In the genomic region with DNA sequence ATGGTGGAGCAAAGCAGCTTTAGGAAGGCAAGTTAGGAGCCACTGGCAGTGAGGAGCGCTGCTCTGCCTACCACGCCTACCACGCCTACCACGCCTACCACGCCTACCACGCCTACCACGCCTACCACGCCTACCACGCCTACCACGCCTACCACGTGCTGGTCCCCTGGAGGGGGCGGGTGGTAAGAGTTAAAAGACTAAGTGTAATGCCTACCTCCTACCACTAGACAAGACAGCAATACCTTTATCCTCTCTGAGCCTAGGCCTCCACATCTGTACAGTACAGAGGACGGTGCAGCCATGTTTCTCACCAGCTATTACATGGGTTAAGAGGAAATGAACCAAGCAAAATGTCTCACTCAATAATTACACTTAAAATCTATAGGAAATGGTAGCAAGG, we compare ENCODE assay signal across 14 mouse cellular contexts. TPM values are rescaled to one million over a fixed set of nuclear protein-coding genes. Genes with fewer than 3 reads are reported as not detected.
DNase-seq lines count a peak whose midpoint lies in the region; ATAC-seq and TF ChIP-seq lines count a peak whose summit lies in the region.
"Had no signal": no experiment of that assay in that cellular context is flagged by ENCODE, and none has a peak within 500 bp of the region (broad histone marks: within the 10 kb centered on the region; RNA-seq: fewer than 3 reads in every experiment).

No protein-coding gene starts in this region.

- no peaks in the 10 kb centered on the region for H3K9me3 ChIP-seq in hindbrain, postnatal 0 days (ENCODE audit: low read length)
- no peaks in the 10 kb centered on the region for H3K9me3 ChIP-seq in hindbrain, embryonic 12.5 days (replicated peaks)
- peaks cover 44% of the 10 kb centered on the region for H3K9me3 ChIP-seq in E14TG2a.4 (ENCODE audit: low read length)
- H3K9me3 ChIP-seq: limb, embryonic 15.5 days had no signal

- H3K4me3 ChIP-seq in hindbrain, postnatal 0 days (ENCODE audit: low read length) = no peak overlapping the region
- no peak overlapping the region for H3K4me3 ChIP-seq in hindbrain, embryonic 12.5 days
- H3K4me3 ChIP-seq in E14TG2a.4 (replicated peaks; ENCODE audit: low read length) = no peak overlapping the region
- no peak overlapping the region for H3K4me3 ChIP-seq in gastrocnemius, adult 2 months
- H3K4me3 ChIP-seq: limb, embryonic 15.5 days had no signal

- H3K36me3 ChIP-seq in hindbrain, postnatal 0 days (ENCODE audit: insufficient read depth, low read length) = no peaks in the 10 kb centered on the region
- H3K36me3 ChIP-seq in hindbrain, embryonic 12.5 days = peaks cover 12% of the 10 kb centered on the region; the same call in 1 of the 2 replicates
- peaks cover 45% of the 10 kb centered on the region for H3K36me3 ChIP-seq in E14TG2a.4 (ENCODE audit: insufficient read depth, low read length)
- H3K36me3 ChIP-seq: limb, embryonic 15.5 days had no signal

- no peaks in the 10 kb centered on the region for H3K27me3 ChIP-seq in hindbrain, postnatal 0 days (ENCODE audit: insufficient read depth, low read length)
- no peaks in the 10 kb centered on the region for H3K27me3 ChIP-seq in hindbrain, embryonic 12.5 days
- H3K27me3 ChIP-seq in E14TG2a.4 (ENCODE audit: insufficient read depth, low read length) = peaks cover 2% of the 10 kb centered on the region; the same call in 1 of the 2 replicates

- no peak overlapping the region for H3K9ac ChIP-seq in hindbrain, postnatal 0 days (replicated peaks; ENCODE audit: low read length)
- no peak overlapping the region for H3K9ac ChIP-seq in hindbrain, embryonic 12.5 days
- H3K9ac ChIP-seq: limb, embryonic 15.5 days had no signal

- H3K27ac ChIP-seq in hindbrain, postnatal 0 days = no peak overlapping the region
- no peak overlapping the region for H3K27ac ChIP-seq in hindbrain, embryonic 12.5 days
- H3K27ac ChIP-seq in gastrocnemius, adult 2 months = no peak overlapping the region
- H3K27ac ChIP-seq: limb, embryonic 15.5 days had no signal

- ATAC-seq in hindbrain, postnatal 0 days = no peak
- no peak for ATAC-seq in hindbrain, embryonic 12.5 days (ENCODE audit: low FRiP score)
- ATAC-seq in erythroid progenitor cell, adult 5-6 weeks (replicated peaks; ENCODE audit: low FRiP score, poor library complexity, severe bottlenecking) = 0 out of 2 replicates have a peak, but pooled peaks have one; percentile 25
- peak; percentile 70 for ATAC-seq in megakaryocyte progenitor cell, adult 5-6 weeks (replicated peaks; ENCODE audit: poor library complexity)
- ATAC-seq: activated CD4-positive, CD25-positive, alpha-beta regulatory T cell, adult 4 months had no signal

- no peak for TF ChIP-seq CTCF in hindbrain, postnatal 0 days (IDR thresholded peaks at IDR 0.05; ENCODE audit: low read depth)
- TF ChIP-seq CTCF in E14TG2a.4 (conservative IDR thresholded peaks at IDR 0.05; ENCODE audit: low read length) = peak; percentile 19; the same call in 1 of the 2 replicates
- TF ChIP-seq CTCF in gastrocnemius, adult 2 months (IDR thresholded peaks at IDR 0.05) = no peak

- no peak for DNase-seq in hindbrain, postnatal 0 days (ENCODE audit: low spot score)
- no peak for DNase-seq in gastrocnemius, adult 2 months
- DNase-seq in spleen, postnatal 36 days (ENCODE audit: low spot score in 2 of 2) = no peak
- no peak for DNase-seq in yolk sac, embryonic 10.5 days (ENCODE audit: low spot score)
- DNase-seq: cerebellum, adult 8-10 months; heart, postnatal 36 days; lung, postnatal 4 days; thymus, postnatal 4 days had no signal

- H3K4me2 ChIP-seq in hindbrain, postnatal 0 days (ENCODE audit: low read depth, low read length) = peak overlapping the region; percentile 18; the same call in 1 of the 2 replicates
- H3K4me2 ChIP-seq in hindbrain, embryonic 12.5 days (replicated peaks) = no peak overlapping the region
- H3K4me2 ChIP-seq: limb, embryonic 15.5 days had no signal

- H3K4me1 ChIP-seq in hindbrain, postnatal 0 days (ENCODE audit: insufficient read depth, low read length) = peaks cover 23% of the 10 kb centered on the region
- H3K4me1 ChIP-seq in hindbrain, embryonic 12.5 days = peaks cover 32% of the 10 kb centered on the region
- H3K4me1 ChIP-seq in E14TG2a.4 (replicated peaks; ENCODE audit: low read depth, low read length) = peaks cover 42% of the 10 kb centered on the region

- WGBS in hindbrain, postnatal 0 days = 55% methylated on average over 13 of the region's 13 CpGs
- WGBS in hindbrain, embryonic 12.5 days = 57% methylated on average over 13 of the region's 13 CpGs

- intact Hi-C loops in gastrocnemius, adult 2 months (cut with DNase I) = no loop called here

RNA-seq across cellular contexts. Expression of a gene that starts 5.4 kb away (rescaled TPM):
- 159 and 176 TPM in 2 replicates for total RNA-seq in hindbrain, postnatal 0 days (2014; rRNA removed)
- 68.1 and 69.6 TPM in 2 replicates for polyA plus RNA-seq in hindbrain, postnatal 0 days (2015; fragmentation: Nextera tagmentation; extraction: Ambion mirVana)
- polyA plus RNA-seq in hindbrain, embryonic 12.5 days (2016; fragmentation: Nextera tagmentation; extraction: Ambion mirVana) = 74.8 and 88.3 TPM in 2 replicates
- 57.7 and 65.0 TPM in 2 replicates for total RNA-seq in erythroid progenitor cell, adult 5-6 weeks (2015; ENCODE audit: low replicate concordance)
- total RNA-seq in erythroid progenitor cell, adult 5-6 weeks (2017; ENCODE audit: low replicate concordance) = 36.8 and 66.1 TPM in 2 replicates
- total RNA-seq in megakaryocyte progenitor cell, adult 5-6 weeks (2015) = 0.44 and 1.4 TPM in 2 replicates
- 0.62 and 1.6 TPM in 2 replicates for total RNA-seq in megakaryocyte progenitor cell, adult 5-6 weeks (2017)
- total RNA-seq in gastrocnemius, adult 2 months (2021) = 1 to 10 TPM in 1 of 2 experiments, under 1 TPM in 1; 0.64 to 1.4 TPM

Comparison
In these comparisons a context has a peak if more than half of its experiments do, and no peak if none do; other contexts are left out.
1. ATAC-seq: peak in erythroid progenitor cell, adult 5-6 weeks (single experiment) and megakaryocyte progenitor cell, adult 5-6 weeks (single experiment); none in hindbrain, postnatal 0 days (single experiment) and hindbrain, embryonic 12.5 days (single experiment).
2. RNA of a gene that starts 5.4 kb away (total RNA-seq): 159 to 176 TPM in hindbrain, postnatal 0 days and 36.8 to 66.1 TPM in erythroid progenitor cell, adult 5-6 weeks; 0.44 to 1.6 TPM in megakaryocyte progenitor cell, adult 5-6 weeks and 0.64 to 1.4 TPM in gastrocnemius, adult 2 months; every median in the first group is over 10 times any median in the second.